Mouse (Mus musculus): ENCODE data around the gene Rorb.
A peak's percentile ranks its signal among the peaks of the same experiment; 100 is the strongest.

Rorb gene

GRCm38 (mm10) chr19:19110793-19111427, at the start of gene Rorb:
Rorb (minus strand) TSS chr19:19111196.
- peak; percentile 68 for DNase-seq (ENCODE audit: low spot score)

- DNase-seq (ENCODE audit: low spot score), result no peak
Measured at GRCm38 (mm10) chr19:19148847-19149246, 37.9 kb upstream of the Rorb start.

- DNase-seq (ENCODE audit: low spot score), result no peak
Measured at GRCm38 (mm10) chr19:19144447-19144846, 33.5 kb upstream of the Rorb start.

GRCm38 (mm10) chr19:19136856-19137255, 25.9 kb upstream of the Rorb start:
- DNase-seq (ENCODE audit: low spot score), result no peak

- DNase-seq (ENCODE audit: low spot score), result no peak
Measured at GRCm38 (mm10) chr19:19135838-19136237, 24.8 kb upstream of the Rorb start.

GRCm38 (mm10) chr19:19122324-19122723, 11.3 kb upstream of the Rorb start:
- no peak for DNase-seq (ENCODE audit: low spot score)

GRCm38 (mm10) chr19:19112180-19112579, 1.2 kb upstream of the Rorb start:
- no peak for DNase-seq (ENCODE audit: low spot score)

- DNase-seq (ENCODE audit: low spot score), result no peak
Measured at GRCm38 (mm10) chr19:19111428-19112170, 603 bp upstream of the Rorb start.

- DNase-seq (ENCODE audit: low spot score), result no peak
Measured at GRCm38 (mm10) chr19:19110011-19110768, 806 bp downstream of the Rorb start.

- DNase-seq (ENCODE audit: low spot score), result no peak
Measured at GRCm38 (mm10) chr19:19108596-19109381, 2.2 kb downstream of the Rorb start.

GRCm38 (mm10) chr19:19104581-19104980, 6.4 kb downstream of the Rorb start:
- no peak for DNase-seq (ENCODE audit: low spot score)

GRCm38 (mm10) chr19:19097149-19097548, 13.8 kb downstream of the Rorb start:
- no peak for DNase-seq (ENCODE audit: low spot score)

- DNase-seq (ENCODE audit: low spot score), result no peak
Measured at GRCm38 (mm10) chr19:19089427-19089826, 21.6 kb downstream of the Rorb start.

GRCm38 (mm10) chr19:19077880-19078279, 33.1 kb downstream of the Rorb start:
- no peak for DNase-seq (ENCODE audit: low spot score)

GRCm38 (mm10) chr19:19074756-19075155, 36.2 kb downstream of the Rorb start:
- DNase-seq (ENCODE audit: low spot score), result no peak

- DNase-seq (ENCODE audit: low spot score), result no peak
Measured at GRCm38 (mm10) chr19:19058710-19059398, 52.1 kb downstream of the Rorb start.

- no peak for DNase-seq (ENCODE audit: low spot score)
Measured at GRCm38 (mm10) chr19:19058201-19058600, 52.8 kb downstream of the Rorb start.

GRCm38 (mm10) chr19:19043138-19043537, 67.9 kb downstream of the Rorb start:
- DNase-seq (ENCODE audit: low spot score), result no peak

GRCm38 (mm10) chr19:19040800-19041199, 70.2 kb downstream of the Rorb start:
- no peak for DNase-seq (ENCODE audit: low spot score)

- DNase-seq (ENCODE audit: low spot score), result no peak
Measured at GRCm38 (mm10) chr19:19034482-19035315, 76.3 kb downstream of the Rorb start.

GRCm38 (mm10) chr19:19033974-19034373, 77.0 kb downstream of the Rorb start:
- no peak for DNase-seq (ENCODE audit: low spot score)

Measured in ovary, postnatal 14 days (tissue).